In the genomic region with DNA sequence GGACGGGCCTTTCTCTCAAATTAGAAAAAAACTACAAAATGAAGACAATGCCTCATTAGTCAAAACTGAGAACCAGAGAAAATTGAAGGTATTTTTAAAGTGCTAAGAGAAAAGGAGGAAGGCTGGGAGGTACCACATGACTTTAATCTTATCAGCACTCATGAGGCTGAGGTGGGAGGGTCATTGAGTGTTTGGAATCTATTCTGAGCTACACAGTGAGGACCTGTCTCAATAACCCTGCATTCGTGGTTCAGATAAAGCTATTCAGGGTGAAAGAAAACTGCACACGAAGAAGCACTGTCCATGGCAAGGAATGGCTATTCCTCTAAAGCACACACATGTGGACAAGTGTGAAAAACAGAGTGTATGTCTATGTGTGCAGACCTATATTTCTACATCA, we compare ENCODE assay signal across 12 mouse cellular contexts.
"Had no signal": no experiment of that assay in that cellular context is flagged by ENCODE, and none has a peak within 500 bp of the region (broad histone marks: within the 10 kb centered on the region; RNA-seq: fewer than 3 reads in every experiment).

No protein-coding gene starts in this region.

- DNase-seq: kidney, postnatal 25 days; liver; liver, embryonic 13.5 days; liver, postnatal 0 days; right cerebral cortex, adult 18-20 months; right cerebral cortex, postnatal 25 days; thymus, adult 18-20 months; thymus, postnatal 14 days had no signal

- H3K4me3 ChIP-seq: limb, embryonic 12.5 days; liver, embryonic 13.5 days; lung, embryonic 15.5 days; midbrain, embryonic 12.5 days had no signal

- H3K36me3 ChIP-seq: limb, embryonic 12.5 days; liver, embryonic 13.5 days; lung, embryonic 15.5 days; midbrain, embryonic 12.5 days had no signal

- H3K4me2 ChIP-seq: limb, embryonic 12.5 days; liver, embryonic 13.5 days; lung, embryonic 15.5 days; midbrain, embryonic 12.5 days had no signal

- H3K9me3 ChIP-seq: limb, embryonic 12.5 days; liver, embryonic 13.5 days; lung, embryonic 15.5 days; midbrain, embryonic 12.5 days had no signal

- H3K4me1 ChIP-seq: limb, embryonic 12.5 days; liver, embryonic 13.5 days; lung, embryonic 15.5 days; midbrain, embryonic 12.5 days had no signal

- H3K27ac ChIP-seq: limb, embryonic 12.5 days; liver, embryonic 13.5 days; lung, embryonic 15.5 days; midbrain, embryonic 12.5 days; stomach, postnatal 0 days had no signal

- H3K9ac ChIP-seq: limb, embryonic 12.5 days; liver, embryonic 13.5 days; liver, postnatal 0 days; lung, embryonic 15.5 days; midbrain, embryonic 12.5 days had no signal

- ATAC-seq: liver, postnatal 0 days had no signal

- H3K27me3 ChIP-seq: limb, embryonic 12.5 days; liver, embryonic 13.5 days; lung, embryonic 15.5 days; midbrain, embryonic 12.5 days had no signal
